Mouse (Mus musculus) lung, adult 2 months (tissue): ENCODE data around the gene Ift43.

Experiments used
- CTCF ChIP-seq: fragments of 200-500 bp; IDR thresholded peaks from 2 replicates; pipeline ENCODE4 v1.5.1; 2011; ENCODE audit warnings: mild to moderate bottlenecking, low read length, control low read depth; ENCODE audit not compliant: insufficient read depth
- POLR2A ChIP-seq: fragments of 200-500 bp; IDR thresholded peaks from 2 replicates; pipeline ENCODE4 v1.6.1; 2011; ENCODE audit warnings: low read depth, mild to moderate bottlenecking, control low read depth, low read length, borderline replicate concordance; ENCODE audit errors: extremely low read depth

DNA sequence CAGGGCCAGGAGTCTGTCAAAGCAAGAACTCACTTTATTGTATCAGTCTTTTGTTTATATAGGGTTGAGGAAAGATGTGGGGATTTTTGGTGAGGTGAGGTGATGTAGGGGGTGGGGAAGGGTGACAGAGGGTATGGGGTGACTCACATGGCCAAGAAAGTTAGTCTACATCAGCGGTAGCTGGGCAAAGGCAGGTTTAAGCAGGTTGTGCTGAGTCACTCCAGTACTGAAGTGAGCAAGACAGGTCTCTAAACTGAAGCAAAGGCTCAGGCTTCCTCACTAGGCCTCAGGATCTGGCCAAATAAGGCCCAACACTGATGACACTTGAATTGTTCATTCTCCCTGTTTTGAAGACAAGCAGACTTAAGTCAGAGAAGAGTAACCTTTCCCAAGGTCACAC lies 60.0 kb downstream of the Ift43 start:
- no peak for TF ChIP-seq POLR2A
- no peak for TF ChIP-seq CTCF
